Mouse (Mus musculus): ENCODE data around the gene Anxa2. TPM values are rescaled to one million over a fixed set of nuclear protein-coding genes. Genes with fewer than 3 reads are reported as not detected.

Anxa2 gene
- polyA plus RNA-seq (2014; fragmentation: Nextera tagmentation; extraction: Ambion mirVana): 176 and 180 TPM in 2 replicates

GRCm38 (mm10) chr9:69453066-69453900, at the start of gene Anxa2:
Gene Anxa2 (plus strand): TSS chr9:69453620.
- 12% methylated on average over 37 of the region's 37 CpGs for WGBS
- peak within 1 kb of the TSS; percentile 43 for H3K4me3 ChIP-seq (ENCODE audit: low read depth, low read length)

DNA sequence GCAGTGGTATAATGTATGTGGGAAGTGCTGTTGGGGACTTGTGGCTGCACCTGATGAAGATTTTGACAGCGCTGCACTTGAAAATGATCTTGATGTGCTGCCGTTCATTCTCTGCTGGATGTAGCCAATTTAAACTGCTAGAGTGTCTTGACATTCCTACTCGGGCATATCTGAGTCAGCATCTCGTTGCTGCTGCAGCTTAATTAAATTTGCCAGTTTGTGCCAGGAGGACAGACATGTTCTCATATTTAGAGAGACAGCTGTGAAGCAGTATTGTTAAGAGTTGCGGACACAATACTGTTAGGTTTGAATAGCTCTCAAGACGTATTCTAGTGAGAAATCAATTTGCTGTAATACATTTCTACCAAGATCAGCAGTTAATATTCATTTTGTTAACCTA, 48.7 kb upstream of the Anxa2 start:
- Histone ChIP-seq H3K27ac (ENCODE audit: low read depth, low read length) (no peak overlapping the region), H3K4me2 (no peak overlapping the region), H3K27me3 (ENCODE audit: control insufficient read depth, insufficient read depth, low read length) (no peaks in the 10 kb centered on the region), H3K9me3 (ENCODE audit: control insufficient read depth, low read length) (no peaks in the 10 kb centered on the region), H3K9ac (ENCODE audit: low read length) (no peak overlapping the region), H3K4me3 (ENCODE audit: low read depth, low read length) (no peak overlapping the region), H3K36me3 (ENCODE audit: control insufficient read depth, insufficient read depth, low read length) (no peaks in the 10 kb centered on the region), H3K4me1 (ENCODE audit: control insufficient read depth, insufficient read depth, low read length) (no peaks in the 10 kb centered on the region)
- ATAC-seq (ENCODE audit: low FRiP score) (no peak), DNase-seq (ENCODE audit: low spot score, missing footprints) (no peak)
- WGBS: 78% methylated on average over 6 of the region's 6 CpGs

More at GRCm38 (mm10) chr9:69453066-69453900, at the start of gene Anxa2:
- no peaks in the 10 kb centered on the region for H3K9me3 ChIP-seq (ENCODE audit: control insufficient read depth, low read length)
- H3K27me3 ChIP-seq (ENCODE audit: control insufficient read depth, insufficient read depth, low read length): peaks cover 17% of the 10 kb centered on the region
- peak; percentile 76 for ATAC-seq (ENCODE audit: low FRiP score)
- peak within 1 kb of the TSS; percentile 53 for H3K9ac ChIP-seq (ENCODE audit: low read length)
- peak within 1 kb of the TSS; percentile 79 for H3K4me2 ChIP-seq
- peak; percentile 92 for DNase-seq (ENCODE audit: low spot score, missing footprints)
- no peaks in the 10 kb centered on the region for H3K36me3 ChIP-seq (ENCODE audit: control insufficient read depth, insufficient read depth, low read length)
- no peak within 1 kb of the TSS; the same call in 1 of the 2 replicates for H3K27ac ChIP-seq (ENCODE audit: low read depth, low read length)
- peaks cover 11% of the 10 kb centered on the region for H3K4me1 ChIP-seq (ENCODE audit: control insufficient read depth, insufficient read depth, low read length)

DNA sequence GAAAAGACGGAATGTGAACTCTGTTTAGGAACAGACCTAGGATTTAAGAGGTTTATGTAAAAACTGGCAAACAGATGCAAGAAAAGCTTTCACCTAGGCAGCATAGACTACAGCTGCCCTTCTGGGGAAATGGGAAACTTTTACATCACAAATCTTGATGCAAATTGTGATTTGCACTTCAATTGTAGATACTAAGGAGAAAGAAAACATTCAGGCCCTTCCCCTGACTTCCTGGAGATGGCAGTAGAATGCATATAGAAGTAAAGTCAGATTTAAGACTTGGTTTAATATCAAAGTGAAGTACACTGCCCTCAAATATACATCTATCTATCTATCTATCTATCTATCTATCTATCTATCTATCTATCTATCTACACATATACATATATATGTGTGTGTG, 33.9 kb upstream of the Anxa2 start:
- Histone ChIP-seq H3K9me3 (ENCODE audit: control insufficient read depth, low read length) (no peaks in the 10 kb centered on the region), H3K27ac (ENCODE audit: low read depth, low read length) (no peak overlapping the region), H3K27me3 (ENCODE audit: control insufficient read depth, insufficient read depth, low read length) (no peaks in the 10 kb centered on the region), H3K4me1 (ENCODE audit: control insufficient read depth, insufficient read depth, low read length) (no peaks in the 10 kb centered on the region), H3K4me2 (no peak overlapping the region), H3K9ac (ENCODE audit: low read length) (no peak overlapping the region), H3K36me3 (ENCODE audit: control insufficient read depth, insufficient read depth, low read length) (peaks cover 13% of the 10 kb centered on the region), H3K4me3 (ENCODE audit: low read depth, low read length) (no peak overlapping the region)
- peak; percentile 10 for DNase-seq (ENCODE audit: low spot score, missing footprints)
- 96% methylated on average over 1 of the region's 1 CpGs for WGBS
- ATAC-seq (ENCODE audit: low FRiP score): no peak

DNA sequence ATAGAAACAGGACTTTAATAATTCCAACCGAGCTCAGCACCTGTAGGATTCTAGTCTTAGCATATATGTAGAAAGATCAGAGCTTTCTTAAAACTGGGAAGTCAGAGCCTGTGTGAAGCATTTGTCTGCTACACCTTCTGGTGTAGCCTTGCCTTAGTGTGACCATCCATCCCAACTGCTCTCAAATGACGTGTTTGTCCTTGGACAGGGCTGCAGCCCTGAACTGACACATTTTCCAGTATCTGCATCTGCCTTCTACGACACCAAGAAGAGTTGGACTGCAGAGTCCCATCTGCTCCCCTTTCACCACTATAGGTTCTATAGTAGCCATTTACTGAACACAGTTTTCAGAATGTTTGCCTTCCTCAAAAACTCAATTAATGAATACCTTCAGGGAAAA, 22.9 kb upstream of the Anxa2 start:
- peaks cover 13% of the 10 kb centered on the region for H3K4me1 ChIP-seq (ENCODE audit: control insufficient read depth, insufficient read depth, low read length)
- 90% methylated on average over 3 of the region's 3 CpGs for WGBS
- H3K4me2 ChIP-seq: no peak overlapping the region
- H3K9me3 ChIP-seq (ENCODE audit: control insufficient read depth, low read length): no peaks in the 10 kb centered on the region
- H3K27me3 ChIP-seq (ENCODE audit: control insufficient read depth, insufficient read depth, low read length): no peaks in the 10 kb centered on the region
- no peak overlapping the region for H3K9ac ChIP-seq (ENCODE audit: low read length)
- no peak overlapping the region for H3K27ac ChIP-seq (ENCODE audit: low read depth, low read length)
- DNase-seq (ENCODE audit: low spot score, missing footprints): peak; percentile 14
- no peak for ATAC-seq (ENCODE audit: low FRiP score)
- H3K36me3 ChIP-seq (ENCODE audit: control insufficient read depth, insufficient read depth, low read length): peaks cover 2% of the 10 kb centered on the region; the same call in 1 of the 2 replicates
- H3K4me3 ChIP-seq (ENCODE audit: low read depth, low read length): no peak overlapping the region

- WGBS: 33% methylated on average over 6 of the region's 6 CpGs
- no peaks in the 10 kb centered on the region for H3K36me3 ChIP-seq (ENCODE audit: control insufficient read depth, insufficient read depth, low read length)
- H3K9ac ChIP-seq (ENCODE audit: low read length): 0 out of 2 replicates have a peak overlapping the region, but pooled peaks have one; percentile 5
- no peaks in the 10 kb centered on the region for H3K27me3 ChIP-seq (ENCODE audit: control insufficient read depth, insufficient read depth, low read length)
- peak; percentile 74; the same call in 1 of the 2 replicates for ATAC-seq (ENCODE audit: low FRiP score)
- H3K4me3 ChIP-seq (ENCODE audit: low read depth, low read length): no peak overlapping the region
- peak overlapping the region; percentile 48; the same call in 1 of the 2 replicates for H3K27ac ChIP-seq (ENCODE audit: low read depth, low read length)
- H3K4me1 ChIP-seq (ENCODE audit: control insufficient read depth, insufficient read depth, low read length): peaks cover 13% of the 10 kb centered on the region
- no peaks in the 10 kb centered on the region for H3K9me3 ChIP-seq (ENCODE audit: control insufficient read depth, low read length)
- DNase-seq (ENCODE audit: low spot score, missing footprints): peak; percentile 90
- H3K4me2 ChIP-seq: peak overlapping the region; percentile 14
Observed at GRCm38 (mm10) chr9:69431863-69432555, 21.4 kb upstream of the Anxa2 start.

DNA sequence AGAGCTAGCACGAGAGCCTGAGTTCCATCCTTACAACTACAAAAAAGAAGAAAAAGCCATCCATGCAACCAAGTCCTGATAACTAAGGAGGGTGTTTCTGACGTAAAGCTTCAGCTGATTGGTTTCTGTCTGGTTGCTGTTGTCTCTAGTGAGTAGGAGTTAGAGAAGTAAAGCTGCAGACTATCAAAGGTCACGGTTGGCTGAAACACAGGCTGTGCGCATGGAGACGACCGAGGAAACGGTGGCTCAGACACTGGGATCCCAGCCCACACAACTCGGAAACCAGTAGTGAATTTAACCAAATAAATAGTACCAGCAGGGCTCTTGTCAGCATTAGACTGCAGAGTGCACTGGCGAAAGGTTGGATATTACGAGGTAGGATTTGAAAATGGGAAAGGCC, 18.2 kb upstream of the Anxa2 start:
- Histone ChIP-seq H3K9ac (ENCODE audit: low read length) (no peak overlapping the region), H3K4me1 (ENCODE audit: control insufficient read depth, insufficient read depth, low read length) (peaks cover 18% of the 10 kb centered on the region), H3K27me3 (ENCODE audit: control insufficient read depth, insufficient read depth, low read length) (no peaks in the 10 kb centered on the region), H3K36me3 (ENCODE audit: control insufficient read depth, insufficient read depth, low read length) (no peaks in the 10 kb centered on the region), H3K9me3 (ENCODE audit: control insufficient read depth, low read length) (no peaks in the 10 kb centered on the region), H3K4me2 (no peak overlapping the region), H3K4me3 (ENCODE audit: low read depth, low read length) (no peak overlapping the region), H3K27ac (ENCODE audit: low read depth, low read length) (no peak overlapping the region)
- 67% methylated on average over 10 of the region's 10 CpGs for WGBS
- DNase-seq (ENCODE audit: low spot score, missing footprints): no peak
- no peak for ATAC-seq (ENCODE audit: low FRiP score)

DNA sequence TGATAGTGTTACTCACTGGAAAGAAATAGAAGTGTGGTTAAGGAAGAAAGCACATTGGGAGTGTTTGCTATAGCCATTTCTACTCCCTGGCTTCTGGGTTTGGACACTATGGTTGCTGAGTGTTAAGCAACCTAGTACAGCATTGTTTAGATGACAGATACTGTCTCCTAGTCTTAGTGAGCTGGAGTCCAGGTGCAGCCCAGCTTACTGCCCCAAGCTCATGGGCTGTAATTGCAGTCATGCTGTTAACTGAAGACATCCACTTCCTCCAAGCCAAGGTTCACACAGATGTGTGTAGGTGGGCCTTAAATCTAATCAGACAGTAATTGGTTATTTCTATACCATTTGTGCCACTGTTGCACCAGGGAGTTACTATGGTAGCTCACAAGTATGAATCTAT, 17.8 kb upstream of the Anxa2 start:
- Histone ChIP-seq H3K9ac (ENCODE audit: low read length) (no peak overlapping the region), H3K27ac (ENCODE audit: low read depth, low read length) (no peak overlapping the region), H3K9me3 (ENCODE audit: control insufficient read depth, low read length) (no peaks in the 10 kb centered on the region), H3K36me3 (ENCODE audit: control insufficient read depth, insufficient read depth, low read length) (no peaks in the 10 kb centered on the region), H3K4me2 (no peak overlapping the region), H3K4me3 (ENCODE audit: low read depth, low read length) (no peak overlapping the region), H3K27me3 (ENCODE audit: control insufficient read depth, insufficient read depth, low read length) (no peaks in the 10 kb centered on the region), H3K4me1 (ENCODE audit: control insufficient read depth, insufficient read depth, low read length) (peaks cover 18% of the 10 kb centered on the region)
- DNase-seq (ENCODE audit: low spot score, missing footprints) (no peak), ATAC-seq (ENCODE audit: low FRiP score) (no peak)

DNA sequence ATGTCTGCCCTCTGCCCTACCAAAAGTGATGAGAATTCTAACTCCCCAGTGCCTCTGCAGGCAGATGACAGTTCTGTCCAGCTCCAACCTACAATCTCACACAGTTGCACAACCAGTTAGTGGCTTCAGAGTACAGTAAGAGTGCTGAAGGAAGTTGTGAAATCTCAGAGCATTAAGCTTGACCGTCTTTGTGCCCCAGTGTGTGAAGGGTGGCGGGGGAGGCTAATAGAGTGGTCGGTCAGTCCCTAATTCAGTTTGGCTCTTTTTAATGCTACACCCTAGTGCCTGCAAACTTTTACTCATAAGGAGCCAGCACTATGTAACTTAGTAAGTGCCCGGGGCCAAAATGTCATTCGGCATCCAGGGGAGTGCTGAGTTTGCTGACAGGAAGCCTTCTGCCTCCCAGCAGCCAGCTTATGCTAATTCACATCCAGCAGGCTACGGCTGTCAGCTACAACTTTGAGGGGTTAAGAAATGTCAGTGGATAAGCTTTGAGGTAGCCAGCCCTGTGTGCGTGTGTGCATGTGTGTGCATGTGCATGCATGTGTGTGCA, 13.5 kb upstream of the Anxa2 start:
- H3K4me3 ChIP-seq (ENCODE audit: low read depth, low read length): no peak overlapping the region
- H3K4me2 ChIP-seq: no peak overlapping the region
- H3K4me1 ChIP-seq (ENCODE audit: control insufficient read depth, insufficient read depth, low read length): peaks cover 4% of the 10 kb centered on the region
- no peaks in the 10 kb centered on the region for H3K36me3 ChIP-seq (ENCODE audit: control insufficient read depth, insufficient read depth, low read length)
- DNase-seq (ENCODE audit: low spot score, missing footprints) (peak; percentile 88), ATAC-seq (ENCODE audit: low FRiP score) (peak; percentile 69; the same call in 1 of the 2 replicates)
- WGBS: 23% methylated on average over 7 of the region's 7 CpGs
- no peak overlapping the region for H3K27ac ChIP-seq (ENCODE audit: low read depth, low read length)
- H3K27me3 ChIP-seq (ENCODE audit: control insufficient read depth, insufficient read depth, low read length): no peaks in the 10 kb centered on the region
- H3K9ac ChIP-seq (ENCODE audit: low read length): no peak overlapping the region
- no peaks in the 10 kb centered on the region for H3K9me3 ChIP-seq (ENCODE audit: control insufficient read depth, low read length)

All from midbrain, embryonic 11.5 days (tissue).